Mouse (Mus musculus): ENCODE measurements around the gene Rps8. TPM values are rescaled to one million over a fixed set of nuclear protein-coding genes. Genes with fewer than 3 reads are reported as not detected.

The Rps8 gene
- polyA plus RNA-seq (2014; fragmentation: Nextera tagmentation; extraction: Ambion mirVana), result 599 and 678 TPM in 2 replicates

GRCm38 (mm10) chr4:117155792-117156355 lies at the start of gene Rps8:
Gene Rps8 (minus strand): TSS chr4:117156243.
- H3K4me3 ChIP-seq (replicated peaks; ENCODE audit: low read depth, low read length), result peak within 1 kb of the TSS; percentile 96
- ATAC-seq (ENCODE audit: low FRiP score, low TSS enrichment), result peak; percentile 91
- peaks cover 42% of the 10 kb centered on the region for H3K36me3 ChIP-seq (ENCODE audit: control insufficient read depth, insufficient read depth, low read length)
- H3K9me3 ChIP-seq (ENCODE audit: control insufficient read depth, low read length), result no peaks in the 10 kb centered on the region
- H3K9ac ChIP-seq (replicated peaks; ENCODE audit: low read length), result peak within 1 kb of the TSS; percentile 95
- H3K27ac ChIP-seq (replicated peaks; ENCODE audit: low read depth, low read length), result peak within 1 kb of the TSS; percentile 93
- H3K4me2 ChIP-seq (ENCODE audit: low read length), result peak within 1 kb of the TSS; percentile 96
- 0 out of 2 replicates have a peak, but pooled peaks cover 4% of the 10 kb centered on the region for H3K4me1 ChIP-seq (ENCODE audit: control insufficient read depth, insufficient read depth, low read length)
- DNase-seq, result peak; percentile 95
- no peaks in the 10 kb centered on the region for H3K27me3 ChIP-seq (ENCODE audit: control insufficient read depth, insufficient read depth, low read length)
- WGBS, result under 1% methylated on average over 52 of the region's 52 CpGs

DNA sequence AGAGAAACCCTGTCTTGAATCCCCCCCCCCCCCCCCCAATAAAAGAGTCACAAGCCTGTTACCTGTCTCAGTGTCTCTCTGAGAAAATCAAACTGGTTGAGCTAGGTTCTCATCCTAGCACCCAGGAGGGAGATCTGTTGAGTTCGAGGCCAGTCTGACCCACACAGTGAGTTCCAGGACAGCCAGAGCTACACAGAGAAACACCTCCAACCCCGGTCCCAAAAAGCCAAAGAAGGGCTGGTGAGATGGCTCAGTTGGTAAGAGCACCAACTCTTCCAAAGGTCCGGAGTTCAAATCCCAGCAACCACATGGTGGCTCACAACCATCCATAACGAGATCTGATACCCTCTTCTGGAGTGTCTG lies 46.9 kb upstream of the Rps8 start:
- Histone ChIP-seq H3K27ac (replicated peaks; ENCODE audit: low read depth, low read length) (no peak overlapping the region), H3K4me1 (ENCODE audit: control insufficient read depth, insufficient read depth, low read length) (no peaks in the 10 kb centered on the region), H3K27me3 (ENCODE audit: control insufficient read depth, insufficient read depth, low read length) (no peaks in the 10 kb centered on the region), H3K9me3 (ENCODE audit: control insufficient read depth, low read length) (no peaks in the 10 kb centered on the region), H3K9ac (replicated peaks; ENCODE audit: low read length) (no peak overlapping the region), H3K4me2 (ENCODE audit: low read length) (no peak overlapping the region), H3K36me3 (ENCODE audit: control insufficient read depth, insufficient read depth, low read length) (no peaks in the 10 kb centered on the region), H3K4me3 (replicated peaks; ENCODE audit: low read depth, low read length) (no peak overlapping the region)
- DNase-seq (no peak), ATAC-seq (ENCODE audit: low FRiP score, low TSS enrichment) (no peak)
- WGBS, result 71% methylated on average over 4 of the region's 4 CpGs

- peak; percentile 62; the same call in 1 of the 2 replicates for ATAC-seq (ENCODE audit: low FRiP score, low TSS enrichment)
- Histone ChIP-seq H3K36me3 (ENCODE audit: control insufficient read depth, insufficient read depth, low read length) (no peaks in the 10 kb centered on the region), H3K9me3 (ENCODE audit: control insufficient read depth, low read length) (no peaks in the 10 kb centered on the region), H3K27me3 (ENCODE audit: control insufficient read depth, insufficient read depth, low read length) (no peaks in the 10 kb centered on the region), H3K4me1 (ENCODE audit: control insufficient read depth, insufficient read depth, low read length) (no peaks in the 10 kb centered on the region), H3K9ac (replicated peaks; ENCODE audit: low read length) (peak overlapping the region; percentile 43), H3K4me3 (replicated peaks; ENCODE audit: low read depth, low read length) (peak overlapping the region; percentile 28), H3K4me2 (ENCODE audit: low read length) (peak overlapping the region; percentile 54), H3K27ac (replicated peaks; ENCODE audit: low read depth, low read length) (peak overlapping the region; percentile 38)
- peak; percentile 86 for DNase-seq
- under 1% methylated on average over 25 of the region's 25 CpGs for WGBS
Measured at GRCm38 (mm10) chr4:117202046-117202991, 46.3 kb upstream of the Rps8 start.

- DNase-seq (no peak), ATAC-seq (ENCODE audit: low FRiP score, low TSS enrichment) (no peak)
- no peaks in the 10 kb centered on the region for H3K9me3 ChIP-seq (ENCODE audit: control insufficient read depth, low read length)
- H3K27ac ChIP-seq (replicated peaks; ENCODE audit: low read depth, low read length), result no peak overlapping the region
- no peaks in the 10 kb centered on the region for H3K36me3 ChIP-seq (ENCODE audit: control insufficient read depth, insufficient read depth, low read length)
- no peaks in the 10 kb centered on the region for H3K4me1 ChIP-seq (ENCODE audit: control insufficient read depth, insufficient read depth, low read length)
- WGBS, result 95% methylated on average over 14 of the region's 14 CpGs
- H3K4me2 ChIP-seq (ENCODE audit: low read length), result no peak overlapping the region
- H3K9ac ChIP-seq (replicated peaks; ENCODE audit: low read length), result no peak overlapping the region
- H3K4me3 ChIP-seq (replicated peaks; ENCODE audit: low read depth, low read length), result no peak overlapping the region
- H3K27me3 ChIP-seq (ENCODE audit: control insufficient read depth, insufficient read depth, low read length), result no peaks in the 10 kb centered on the region
Measured at GRCm38 (mm10) chr4:117191804-117192203, 35.8 kb upstream of the Rps8 start.

DNA sequence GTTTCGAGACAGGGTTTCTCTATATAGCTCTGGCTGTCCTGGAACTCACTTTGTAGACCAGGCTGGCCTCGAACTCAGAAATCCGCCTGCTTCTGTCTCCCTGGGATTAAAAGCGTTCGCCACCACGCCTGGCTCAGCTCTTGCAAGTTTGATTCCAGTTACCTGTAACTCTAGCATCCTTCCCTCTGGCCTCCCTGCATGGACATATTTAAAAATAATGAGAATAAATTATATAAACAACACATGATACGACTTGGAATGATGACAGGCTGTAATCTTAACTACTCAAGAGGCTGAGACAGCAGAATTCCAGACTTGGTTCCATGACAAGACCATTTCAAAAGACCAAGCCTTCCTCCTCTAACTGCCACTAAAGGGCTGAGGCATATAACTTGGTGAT lies 34.6 kb upstream of the Rps8 start:
- Histone ChIP-seq H3K4me1 (ENCODE audit: control insufficient read depth, insufficient read depth, low read length) (no peaks in the 10 kb centered on the region), H3K9me3 (ENCODE audit: control insufficient read depth, low read length) (no peaks in the 10 kb centered on the region), H3K4me3 (replicated peaks; ENCODE audit: low read depth, low read length) (no peak overlapping the region), H3K9ac (replicated peaks; ENCODE audit: low read length) (0 out of 2 replicates have a peak overlapping the region, but pooled peaks have one; percentile 6), H3K36me3 (ENCODE audit: control insufficient read depth, insufficient read depth, low read length) (no peaks in the 10 kb centered on the region), H3K27me3 (ENCODE audit: control insufficient read depth, insufficient read depth, low read length) (no peaks in the 10 kb centered on the region), H3K4me2 (ENCODE audit: low read length) (no peak overlapping the region), H3K27ac (replicated peaks; ENCODE audit: low read depth, low read length) (peak overlapping the region; percentile 62; the same call in 1 of the 2 replicates)
- WGBS, result 69% methylated on average over 7 of the region's 7 CpGs
- ATAC-seq (ENCODE audit: low FRiP score, low TSS enrichment) (no peak), DNase-seq (no peak)

GRCm38 (mm10) chr4:117189856-117190543 lies 34.0 kb upstream of the Rps8 start:
- Histone ChIP-seq H3K9me3 (ENCODE audit: control insufficient read depth, low read length) (no peaks in the 10 kb centered on the region), H3K36me3 (ENCODE audit: control insufficient read depth, insufficient read depth, low read length) (no peaks in the 10 kb centered on the region), H3K4me1 (ENCODE audit: control insufficient read depth, insufficient read depth, low read length) (no peaks in the 10 kb centered on the region), H3K27me3 (ENCODE audit: control insufficient read depth, insufficient read depth, low read length) (no peaks in the 10 kb centered on the region), H3K4me2 (ENCODE audit: low read length) (peak overlapping the region; percentile 45), H3K27ac (replicated peaks; ENCODE audit: low read depth, low read length) (peak overlapping the region; percentile 62), H3K4me3 (replicated peaks; ENCODE audit: low read depth, low read length) (peak overlapping the region; percentile 12; the same call in 1 of the 2 replicates), H3K9ac (replicated peaks; ENCODE audit: low read length) (peak overlapping the region; percentile 44)
- DNase-seq, result peak; percentile 80
- peak; percentile 85; the same call in 1 of the 2 replicates for ATAC-seq (ENCODE audit: low FRiP score, low TSS enrichment)
- WGBS, result 0% methylated on average over 9 of the region's 9 CpGs

GRCm38 (mm10) chr4:117189382-117189855 lies 33.4 kb upstream of the Rps8 start:
- Histone ChIP-seq H3K9me3 (ENCODE audit: control insufficient read depth, low read length) (no peaks in the 10 kb centered on the region), H3K9ac (replicated peaks; ENCODE audit: low read length) (peak overlapping the region; percentile 44), H3K4me1 (ENCODE audit: control insufficient read depth, insufficient read depth, low read length) (no peaks in the 10 kb centered on the region), H3K4me3 (replicated peaks; ENCODE audit: low read depth, low read length) (peak overlapping the region; percentile 12; the same call in 1 of the 2 replicates), H3K27me3 (ENCODE audit: control insufficient read depth, insufficient read depth, low read length) (no peaks in the 10 kb centered on the region), H3K4me2 (ENCODE audit: low read length) (peak overlapping the region; percentile 45), H3K36me3 (ENCODE audit: control insufficient read depth, insufficient read depth, low read length) (no peaks in the 10 kb centered on the region), H3K27ac (replicated peaks; ENCODE audit: low read depth, low read length) (peak overlapping the region; percentile 62)
- under 1% methylated on average over 16 of the region's 16 CpGs for WGBS
- ATAC-seq (ENCODE audit: low FRiP score, low TSS enrichment) (peak; percentile 78; the same call in 1 of the 2 replicates), DNase-seq (peak; percentile 95)

DNA sequence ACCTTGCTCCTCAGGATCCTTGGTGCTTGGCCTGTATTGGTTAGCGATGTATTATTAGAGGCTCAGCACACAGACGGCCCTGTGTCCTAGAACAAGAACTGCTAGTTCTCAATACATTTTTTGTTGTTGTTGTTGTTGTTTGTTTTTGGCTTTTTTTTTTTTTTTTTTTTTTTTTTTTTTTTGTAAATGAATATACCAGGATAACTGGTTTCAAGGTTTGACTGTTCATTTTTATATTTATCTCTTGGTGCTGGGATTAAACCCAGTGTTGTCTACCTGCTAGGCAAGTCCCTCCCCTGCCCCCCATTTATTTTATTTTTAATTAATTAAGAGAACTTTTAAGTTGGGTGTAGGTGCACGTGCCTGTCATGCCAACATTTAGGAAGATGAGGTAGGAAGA lies 32.9 kb upstream of the Rps8 start:
- H3K4me3 ChIP-seq (replicated peaks; ENCODE audit: low read depth, low read length), result no peak overlapping the region
- peak overlapping the region; percentile 44; the same call in 1 of the 2 replicates for H3K9ac ChIP-seq (replicated peaks; ENCODE audit: low read length)
- H3K27ac ChIP-seq (replicated peaks; ENCODE audit: low read depth, low read length), result 0 out of 2 replicates have a peak overlapping the region, but pooled peaks have one; percentile 3
- H3K36me3 ChIP-seq (ENCODE audit: control insufficient read depth, insufficient read depth, low read length), result no peaks in the 10 kb centered on the region
- H3K9me3 ChIP-seq (ENCODE audit: control insufficient read depth, low read length), result no peaks in the 10 kb centered on the region
- WGBS, result 61% methylated on average over 3 of the region's 3 CpGs
- peak overlapping the region; percentile 45 for H3K4me2 ChIP-seq (ENCODE audit: low read length)
- no peak for ATAC-seq (ENCODE audit: low FRiP score, low TSS enrichment)
- no peaks in the 10 kb centered on the region for H3K27me3 ChIP-seq (ENCODE audit: control insufficient read depth, insufficient read depth, low read length)
- no peaks in the 10 kb centered on the region for H3K4me1 ChIP-seq (ENCODE audit: control insufficient read depth, insufficient read depth, low read length)
- DNase-seq, result no peak

Measured in midbrain, embryonic 14.5 days (tissue).